Comparison of ENCODE assay signal across 9 mouse cellular contexts in genomic region chr10:24621572-24621971, GRCm38 (mm10). TPM values are rescaled to one million over a fixed set of nuclear protein-coding genes. Genes with fewer than 3 reads are reported as not detected.
DNase-seq lines count a peak whose midpoint lies in the region; ATAC-seq and TF ChIP-seq lines count a peak whose summit lies in the region.
"Had no signal": no experiment of that assay in that cellular context is flagged by ENCODE, and none has a peak within 500 bp of the region (broad histone marks: within the 10 kb centered on the region; RNA-seq: fewer than 3 reads in every experiment).

No protein-coding gene starts in this region.

- H3K9me3 ChIP-seq in kidney, postnatal 0 days (replicated peaks; ENCODE audit: low read length), result no peaks in the 10 kb centered on the region
- H3K9me3 ChIP-seq in kidney, embryonic 16.5 days (ENCODE audit: low read length), result no peaks in the 10 kb centered on the region
- H3K9me3 ChIP-seq in E14TG2a.4 (ENCODE audit: low read length), result no peaks in the 10 kb centered on the region
- H3K9me3 ChIP-seq in neural tube, embryonic 11.5 days (ENCODE audit: control insufficient read depth, low read length), result no peaks in the 10 kb centered on the region
- H3K9me3 ChIP-seq: neural tube, embryonic 13.5 days had no signal

- no peak overlapping the region for H3K4me2 ChIP-seq in kidney, postnatal 0 days (ENCODE audit: low read length)
- no peak overlapping the region for H3K4me2 ChIP-seq in kidney, embryonic 16.5 days (replicated peaks; ENCODE audit: low read depth, low read length)
- no peak overlapping the region for H3K4me2 ChIP-seq in neural tube, embryonic 11.5 days (ENCODE audit: low read depth)
- H3K4me2 ChIP-seq: neural tube, embryonic 13.5 days had no signal

- no peaks in the 10 kb centered on the region for H3K36me3 ChIP-seq in kidney, postnatal 0 days (ENCODE audit: insufficient read depth, low read length)
- no peaks in the 10 kb centered on the region for H3K36me3 ChIP-seq in kidney, embryonic 16.5 days (ENCODE audit: insufficient read depth, low read length)
- no peaks in the 10 kb centered on the region for H3K36me3 ChIP-seq in E14TG2a.4 (ENCODE audit: insufficient read depth, low read length)
- no peaks in the 10 kb centered on the region for H3K36me3 ChIP-seq in neural tube, embryonic 11.5 days (ENCODE audit: control insufficient read depth, insufficient read depth, low read length)
- H3K36me3 ChIP-seq: neural tube, embryonic 13.5 days had no signal

- WGBS in kidney, postnatal 0 days, result 36% methylated on average over 9 of the region's 9 CpGs
- 42% methylated on average over 9 of the region's 9 CpGs for WGBS in kidney, embryonic 16.5 days
- 37% methylated on average over 9 of the region's 9 CpGs for WGBS in neural tube, embryonic 11.5 days

- no peak overlapping the region for H3K4me3 ChIP-seq in kidney, postnatal 0 days (replicated peaks; ENCODE audit: low read depth, low read length)
- no peak overlapping the region for H3K4me3 ChIP-seq in kidney, embryonic 16.5 days (ENCODE audit: low read length)
- no peak overlapping the region for H3K4me3 ChIP-seq in E14TG2a.4 (replicated peaks; ENCODE audit: low read length)
- H3K4me3 ChIP-seq in neural tube, embryonic 11.5 days (ENCODE audit: low read depth, low read length), result no peak overlapping the region
- H3K4me3 ChIP-seq: neural tube, embryonic 13.5 days had no signal

- no peaks in the 10 kb centered on the region for H3K4me1 ChIP-seq in kidney, postnatal 0 days (replicated peaks; ENCODE audit: insufficient read depth, low read length)
- no peaks in the 10 kb centered on the region for H3K4me1 ChIP-seq in kidney, embryonic 16.5 days (ENCODE audit: insufficient read depth, low read length)
- peaks cover 33% of the 10 kb centered on the region for H3K4me1 ChIP-seq in E14TG2a.4 (replicated peaks; ENCODE audit: low read depth, low read length)
- H3K4me1 ChIP-seq in neural tube, embryonic 11.5 days (ENCODE audit: control insufficient read depth, insufficient read depth, low read length), result no peaks in the 10 kb centered on the region
- H3K4me1 ChIP-seq: neural tube, embryonic 13.5 days had no signal

- peak; percentile 67 for DNase-seq in kidney, postnatal 0 days (ENCODE audit: low spot score)
- DNase-seq in adrenal gland, postnatal 10 days, result peak; percentile 72
- peak; percentile 64 for DNase-seq in forelimb bud, embryonic 11.5 days (ENCODE audit: low read depth, low spot score)
- peak; percentile 39 to 65 for DNase-seq in left cerebral cortex, postnatal 14 days (ENCODE audit: low spot score in 2 of 2)
- peak; percentile 65 for DNase-seq in neural tube, embryonic 11.5 days (ENCODE audit: low spot score)

- H3K9ac ChIP-seq in kidney, postnatal 0 days (ENCODE audit: low read depth, low read length), result no peak overlapping the region
- H3K9ac ChIP-seq in kidney, embryonic 16.5 days (replicated peaks; ENCODE audit: low read length), result no peak overlapping the region
- H3K9ac ChIP-seq in neural tube, embryonic 11.5 days (ENCODE audit: low read length), result no peak overlapping the region
- H3K9ac ChIP-seq: neural tube, embryonic 13.5 days had no signal

- intact Hi-C loops in left cerebral cortex, postnatal 14 days (cut with DNase I), result loop anchor here (5.0 kb wide), 2 partner anchors 209 to 429 kb away; no protein-coding TSS in a partner anchor

- H3K27ac ChIP-seq in kidney, postnatal 0 days, result no peak overlapping the region
- no peak overlapping the region for H3K27ac ChIP-seq in kidney, embryonic 16.5 days (ENCODE audit: low read length)
- H3K27ac ChIP-seq in neural tube, embryonic 11.5 days (ENCODE audit: low read depth, low read length), result no peak overlapping the region
- H3K27ac ChIP-seq: neural tube, embryonic 13.5 days had no signal

- no peaks in the 10 kb centered on the region for H3K27me3 ChIP-seq in kidney, postnatal 0 days (ENCODE audit: insufficient read depth, low read length)
- H3K27me3 ChIP-seq in kidney, embryonic 16.5 days (ENCODE audit: insufficient read depth, low read length), result no peaks in the 10 kb centered on the region
- no peaks in the 10 kb centered on the region for H3K27me3 ChIP-seq in E14TG2a.4 (ENCODE audit: insufficient read depth, low read length)
- H3K27me3 ChIP-seq in neural tube, embryonic 11.5 days (ENCODE audit: control insufficient read depth, insufficient read depth, low read length), result no peaks in the 10 kb centered on the region
- H3K27me3 ChIP-seq: neural tube, embryonic 13.5 days had no signal

- peak; percentile 90 for TF ChIP-seq CTCF in kidney, postnatal 0 days (IDR thresholded peaks at IDR 0.05; ENCODE audit: low read depth)
- peak; percentile 95 for TF ChIP-seq CTCF in E14TG2a.4 (conservative IDR thresholded peaks at IDR 0.05; ENCODE audit: low read length)

- ATAC-seq in kidney, postnatal 0 days (replicated peaks; ENCODE audit: low FRiP score, low read depth), result no peak
- no peak for ATAC-seq in kidney, embryonic 16.5 days (ENCODE audit: low FRiP score, low TSS enrichment)
- ATAC-seq in neural tube, embryonic 11.5 days (ENCODE audit: insufficient read depth, low FRiP score, low TSS enrichment), result no peak
- ATAC-seq in activated CD4-positive, CD25-positive, alpha-beta regulatory T cell, adult 4 months, result no peak

RNA-seq across cellular contexts. Expression of gene Ccn2, which starts 26.3 kb away (rescaled TPM):
- 14.3 and 18.4 TPM in 2 replicates for polyA plus RNA-seq in kidney, postnatal 0 days (2015; fragmentation: Nextera tagmentation; extraction: Ambion mirVana)
- 12.2 and 13.3 TPM in 2 replicates for polyA plus RNA-seq in kidney, embryonic 16.5 days (2015; fragmentation: Nextera tagmentation; extraction: Ambion mirVana)
- 10 to 100 TPM; 20.5 to 47.0 TPM for total RNA-seq in adrenal gland, postnatal 10 days (2021)
- total RNA-seq in left cerebral cortex, postnatal 14 days (2021), result 10 to 100 TPM; 30.4 to 35.1 TPM
- 3.3 and 4.9 TPM in 2 replicates for polyA plus RNA-seq in neural tube, embryonic 11.5 days (2014; fragmentation: Nextera tagmentation; extraction: Ambion mirVana)
- not detected for polyA plus RNA-seq in activated CD4-positive, CD25-positive, alpha-beta regulatory T cell, adult 4 months (2017; shearing (Covaris generic))
